ENCODE assay signal across 8 mouse cellular contexts in the genomic region with DNA sequence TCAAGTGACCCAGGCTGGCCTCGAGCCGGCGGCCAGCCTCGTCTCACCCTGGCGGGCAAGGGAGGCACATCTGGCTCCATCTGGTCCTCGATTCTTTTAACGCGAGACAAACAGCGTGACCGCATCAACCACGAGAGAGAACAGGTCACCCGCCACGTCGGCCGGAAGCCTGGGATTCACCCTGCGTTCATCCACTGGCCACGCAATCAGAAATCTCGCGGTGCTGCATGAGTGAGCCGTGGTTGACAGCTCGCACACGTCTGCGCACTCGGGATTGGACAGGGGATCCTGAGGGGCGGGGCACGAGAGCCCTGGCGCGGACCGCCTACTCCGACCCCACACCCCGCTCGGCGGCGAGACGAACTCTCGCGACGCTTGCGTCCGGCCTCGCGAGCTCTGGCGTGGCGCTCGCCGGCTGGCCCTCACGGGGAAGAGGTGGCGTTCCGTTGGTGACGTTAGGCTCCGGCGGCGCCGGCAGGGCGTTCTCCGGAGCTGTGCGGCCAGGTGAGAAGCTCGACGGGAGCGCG. TPM values are rescaled to one million over a fixed set of nuclear protein-coding genes. Genes with fewer than 3 reads are reported as not detected.
DNase-seq lines count a peak whose midpoint lies in the region; ATAC-seq lines count a peak whose summit lies in the region.

Gene Nktr (plus strand): TSS at position 378 of the 527 bp plus-strand sequence.

- H3K4me1 ChIP-seq in hindbrain, embryonic 16.5 days (ENCODE audit: control insufficient read depth, insufficient read depth, low read depth, low read length) = peaks cover 7% of the 10 kb centered on the region

- H3K36me3 ChIP-seq in hindbrain, embryonic 16.5 days (ENCODE audit: control insufficient read depth, insufficient read depth, low read length) = no peaks in the 10 kb centered on the region
- H3K36me3 ChIP-seq in macrophage (ENCODE audit: inconsistent target) = no peaks in the 10 kb centered on the region

- peak; percentile 99 for ATAC-seq in hindbrain, embryonic 16.5 days

- peak within 1 kb of the TSS; percentile 99 for H3K9ac ChIP-seq in hindbrain, embryonic 16.5 days (ENCODE audit: low read depth, low read length)

- peak within 1 kb of the TSS; percentile 93 for H3K4me3 ChIP-seq in hindbrain, embryonic 16.5 days (ENCODE audit: low read length)
- H3K4me3 ChIP-seq in macrophage (ENCODE audit: inconsistent target) = peak within 1 kb of the TSS; percentile 86

- no peaks in the 10 kb centered on the region for H3K9me3 ChIP-seq in hindbrain, embryonic 16.5 days (ENCODE audit: control insufficient read depth, low read length)

- no peaks in the 10 kb centered on the region for H3K27me3 ChIP-seq in hindbrain, embryonic 16.5 days (replicated peaks; ENCODE audit: control insufficient read depth, insufficient read depth, low read length)

- peak within 1 kb of the TSS; percentile 96 for H3K27ac ChIP-seq in hindbrain, embryonic 16.5 days (ENCODE audit: low read depth, low read length)
- H3K27ac ChIP-seq in macrophage = peak within 1 kb of the TSS; percentile 90

- peaks cover 44% of the 10 kb centered on the region for H3K79me2 ChIP-seq in macrophage (ENCODE audit: inconsistent target)

- DNase-seq in WW6 (ENCODE audit: low read depth, low spot score) = peak; percentile 91
- peak; percentile 92 to 97 for DNase-seq in cerebellum, postnatal 4 days (ENCODE audit: low spot score in 2 of 2)
- peak; percentile 98 for DNase-seq in gastrocnemius, adult 18-20 months (ENCODE audit: low spot score)
- peak; percentile 98 to 99 for DNase-seq in left cerebral cortex, adult 18-20 months (ENCODE audit: low spot score in 2 of 2)
- DNase-seq in right cerebral cortex, adult 18-20 months = peak; percentile 99
- peak; percentile 92 for DNase-seq in urinary bladder, postnatal 10 days (ENCODE audit: low spot score)

- peak within 1 kb of the TSS; percentile 74 for H3K4me2 ChIP-seq in hindbrain, embryonic 16.5 days (ENCODE audit: low read length)

- WGBS in hindbrain, embryonic 16.5 days = under 1% methylated on average over 48 of the region's 61 CpGs
- WGBS in macrophage (ENCODE audit: missing documents) = under 1% methylated on average over 53 of the region's 61 CpGs

RNA-seq across cellular contexts. Expression of gene Nktr, which starts in this region (rescaled TPM):
- total RNA-seq in gastrocnemius, adult 18-20 months (2021) = 10 to 100 TPM; 31.7 to 37.0 TPM
- 43.2 and 44.4 TPM in 2 replicates for polyA plus RNA-seq in hindbrain, embryonic 16.5 days (2015; fragmentation: Nextera tagmentation; extraction: Ambion mirVana)
- 100 to 1,000 TPM; 103 to 112 TPM for total RNA-seq in left cerebral cortex, adult 18-20 months (2021)
- 1,000 to 10,000 TPM in 25 of 26 experiments, 100 to 1,000 TPM in 1; 894 to 1,522 (median 1,261) TPM for total RNA-seq in macrophage (2018; cell fraction: chromatin; rRNA removed)
- 10 to 100 TPM; 25.2 to 92.6 (median 37.1) TPM for total RNA-seq in macrophage (2018; cell fraction: cytosol; rRNA removed)
- 100 to 1,000 TPM; 403 to 894 (median 696) TPM for total RNA-seq in macrophage (2018; cell fraction: nucleus; rRNA removed)
- polyA plus RNA-seq in macrophage (2018) = 32.4 to 63.2 TPM (median 55.1 TPM) in 3 replicates

Comparison
In these comparisons a context has a peak if more than half of its experiments do, and no peak if none do; other contexts are left out.
1. Peak in every context shown above with its lines: DNase-seq, ATAC-seq, H3K4me3 ChIP-seq and H3K27ac ChIP-seq.